Mouse (Mus musculus): Measurements from ENCODE around the gene Slc16a12. TPM values are rescaled to one million over a fixed set of nuclear protein-coding genes. Genes with fewer than 3 reads are reported as not detected.
"Not testable (repeated sequence)": the region's sequence is repeated elsewhere in the genome, so short reads cannot be mapped to it uniquely, and the experiment has no call there.

Slc16a12 gene
- total RNA-seq, 2 experiments from 2014 or later: 2.1 to 5.4 TPM

GRCm38 (mm10) chr19:34696352-34696986 lies 50.6 kb downstream of the Slc16a12 start:
- intact Hi-C loops (cut with DNase I): no loop called here
- no peak for DNase-seq (ENCODE audit: low spot score in 2 of 2)

DNA sequence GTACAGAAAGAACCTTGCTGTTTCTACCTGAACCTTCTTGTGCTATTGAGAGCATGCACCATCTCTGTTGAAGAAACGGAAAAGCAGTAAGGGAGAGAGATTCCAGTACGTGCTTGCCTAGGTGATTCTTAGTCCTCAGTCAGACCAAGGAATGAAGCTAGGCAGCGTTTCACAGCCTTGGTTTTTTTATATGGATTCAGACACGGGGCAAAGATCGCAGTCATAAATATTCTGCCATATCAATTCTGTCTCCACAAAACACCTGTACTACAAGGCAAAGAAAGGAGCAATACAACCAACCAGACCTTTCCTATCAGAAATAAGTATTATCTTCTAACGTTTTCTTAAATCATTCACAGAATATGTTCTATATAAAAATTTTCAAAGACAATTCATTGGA lies 55.7 kb downstream of the Slc16a12 start:
- intact Hi-C loops (cut with DNase I): no loop called here
- DNase-seq (ENCODE audit: low spot score in 2 of 2): no peak

DNA sequence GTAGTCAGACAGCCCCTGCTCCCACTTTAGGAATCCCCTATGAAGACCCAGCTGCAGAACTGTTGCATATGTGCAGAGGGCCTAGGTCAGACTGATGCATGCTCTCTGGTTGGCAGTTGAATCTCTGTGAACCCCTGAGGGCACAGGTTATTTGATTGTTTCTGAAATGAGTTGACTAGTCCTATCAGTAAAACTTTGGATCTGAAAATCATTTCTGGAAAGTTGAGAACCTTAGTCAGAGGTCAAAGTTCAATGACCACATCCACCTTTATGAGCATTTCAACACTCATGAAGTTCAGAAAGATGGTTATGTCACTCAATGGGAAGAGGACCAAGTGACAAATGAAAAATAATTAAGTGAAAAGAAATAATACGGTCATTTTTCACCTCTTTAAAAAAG lies 61.6 kb downstream of the Slc16a12 start:
- intact Hi-C loops (cut with DNase I): loop anchor here (5.0 kb wide), 1 partner anchor 87 kb away; no protein-coding TSS in a partner anchor
- no peak for DNase-seq (ENCODE audit: low spot score in 2 of 2)

GRCm38 (mm10) chr19:34684857-34685256 lies 62.2 kb downstream of the Slc16a12 start:
- intact Hi-C loops (cut with DNase I): loop anchor here (5.0 kb wide), 1 partner anchor 87 kb away; no protein-coding TSS in a partner anchor
- peak; percentile 43 to 55 for DNase-seq (ENCODE audit: low spot score in 2 of 2)

GRCm38 (mm10) chr19:34678428-34678827 lies 68.7 kb downstream of the Slc16a12 start:
- no peak for DNase-seq (ENCODE audit: low spot score in 2 of 2)
- intact Hi-C loops (cut with DNase I): no loop called here

DNA sequence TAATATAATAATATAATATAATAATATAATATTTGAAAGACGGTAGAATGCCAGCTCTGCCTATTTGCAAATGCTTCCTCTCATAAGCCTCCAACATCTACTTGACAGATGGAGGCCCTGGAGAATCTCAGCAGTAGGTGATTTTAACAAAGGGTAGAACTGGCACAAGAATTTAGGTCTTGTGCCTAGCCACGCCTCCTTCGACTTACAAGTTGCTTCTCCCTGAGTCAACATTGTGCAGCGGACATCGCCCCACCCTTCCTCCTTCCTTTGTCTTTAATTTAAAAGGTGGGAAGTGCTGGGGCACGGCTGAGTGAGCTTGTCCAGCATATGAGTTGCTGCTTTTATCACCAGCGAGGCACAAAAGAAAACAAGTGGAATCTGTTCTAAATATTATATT lies 73.6 kb downstream of the Slc16a12 start:
- DNase-seq (ENCODE audit: low spot score in 2 of 2): no peak
- intact Hi-C loops (cut with DNase I): no loop called here

DNA sequence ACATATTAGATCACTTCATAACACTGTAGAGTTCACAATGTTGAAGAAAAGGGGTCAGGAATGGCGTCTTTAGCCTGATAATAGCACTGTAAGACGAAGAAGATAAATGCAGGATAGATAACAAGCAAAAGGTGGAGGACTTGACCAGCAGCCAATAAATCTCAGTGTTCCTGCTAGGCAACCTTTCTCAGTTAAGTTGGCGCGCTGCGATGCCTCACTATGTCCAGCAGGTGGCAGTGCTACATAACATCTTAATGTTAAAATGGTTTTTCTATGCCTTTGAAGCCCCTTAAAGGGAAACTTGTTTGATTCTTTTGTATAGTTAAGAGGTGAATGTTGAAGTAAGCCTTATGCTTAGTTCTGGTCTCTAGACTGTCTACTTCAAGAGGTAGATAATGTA lies 81.0 kb downstream of the Slc16a12 start:
- intact Hi-C loops (cut with DNase I): loop anchor here (2.0 kb wide), 1 partner anchor 107 kb away; no protein-coding TSS in a partner anchor
- DNase-seq (ENCODE audit: low spot score in 2 of 2): peak; percentile 84 to 85

GRCm38 (mm10) chr19:34662740-34663139 lies 84.3 kb downstream of the Slc16a12 start:
- no peak for DNase-seq (ENCODE audit: low spot score in 2 of 2)
- intact Hi-C loops (cut with DNase I): loop anchor here (5.0 kb wide), 2 partner anchors 420 to 1275 kb away; no protein-coding TSS in a partner anchor

DNA sequence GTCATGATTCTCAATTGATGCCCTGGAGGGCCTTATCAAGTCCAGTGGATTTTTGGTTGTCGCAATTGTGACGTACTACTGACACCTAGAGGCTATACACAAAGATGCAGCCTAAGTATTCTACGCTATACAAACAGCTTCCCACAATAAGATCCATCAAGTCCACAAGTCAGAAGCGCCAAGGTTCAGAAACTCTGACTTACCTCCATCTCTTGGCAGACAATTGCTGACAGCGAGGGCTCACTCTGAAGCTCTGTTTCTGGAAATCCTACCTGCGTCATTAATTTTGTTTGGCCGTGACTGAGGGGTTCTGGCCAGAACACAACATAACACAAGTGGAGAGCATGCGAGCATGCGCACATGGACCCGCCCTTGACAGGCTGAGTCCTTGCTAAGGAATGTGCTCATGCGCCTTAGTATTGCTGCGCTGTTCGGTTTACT lies 85.0 kb downstream of the Slc16a12 start:
- intact Hi-C loops (cut with DNase I): loop anchor here (5.0 kb wide), 2 partner anchors 420 to 1275 kb away; no protein-coding TSS in a partner anchor
- peak; percentile 50 to 56 for DNase-seq (ENCODE audit: low spot score in 2 of 2)

DNA sequence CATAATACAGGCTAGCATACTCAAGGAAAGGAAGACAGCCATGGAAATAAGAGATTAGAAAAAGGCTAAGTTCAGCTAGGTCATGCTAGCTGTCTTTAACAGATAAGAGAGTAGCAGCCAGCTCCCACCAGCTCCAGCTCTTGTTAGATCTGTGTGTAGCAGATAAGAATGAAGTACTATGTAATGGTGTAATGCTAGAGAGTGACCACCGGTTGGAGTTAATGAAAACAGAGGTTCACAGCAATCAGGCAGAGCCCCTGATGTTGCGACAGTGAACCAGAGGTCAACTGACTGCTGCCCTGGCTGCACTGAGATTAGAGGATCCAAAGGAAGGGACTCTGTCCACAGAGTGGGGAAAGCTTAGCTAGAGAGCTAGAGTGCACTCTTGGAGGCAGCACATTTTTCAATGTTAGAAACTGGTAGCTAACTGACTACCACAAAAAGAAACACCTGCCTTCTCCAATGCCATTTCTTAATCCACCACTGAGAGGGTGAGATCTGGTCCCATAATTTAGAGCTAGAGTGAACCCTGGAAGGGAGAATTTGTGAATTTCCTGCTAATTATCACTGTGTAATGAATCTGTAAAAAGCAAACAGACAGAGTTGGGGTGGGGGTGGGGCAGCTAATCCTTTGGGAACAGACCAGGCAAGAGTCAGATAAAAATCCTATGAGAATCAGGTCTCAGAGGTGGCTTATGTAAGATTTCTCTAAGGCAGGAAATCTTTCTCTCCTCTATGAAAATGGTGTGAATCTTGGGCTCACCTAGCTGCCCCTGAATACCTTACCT lies 90.4 kb downstream of the Slc16a12 start:
- intact Hi-C loops (cut with DNase I): no loop called here
- no peak for DNase-seq (ENCODE audit: low spot score in 2 of 2)

DNA sequence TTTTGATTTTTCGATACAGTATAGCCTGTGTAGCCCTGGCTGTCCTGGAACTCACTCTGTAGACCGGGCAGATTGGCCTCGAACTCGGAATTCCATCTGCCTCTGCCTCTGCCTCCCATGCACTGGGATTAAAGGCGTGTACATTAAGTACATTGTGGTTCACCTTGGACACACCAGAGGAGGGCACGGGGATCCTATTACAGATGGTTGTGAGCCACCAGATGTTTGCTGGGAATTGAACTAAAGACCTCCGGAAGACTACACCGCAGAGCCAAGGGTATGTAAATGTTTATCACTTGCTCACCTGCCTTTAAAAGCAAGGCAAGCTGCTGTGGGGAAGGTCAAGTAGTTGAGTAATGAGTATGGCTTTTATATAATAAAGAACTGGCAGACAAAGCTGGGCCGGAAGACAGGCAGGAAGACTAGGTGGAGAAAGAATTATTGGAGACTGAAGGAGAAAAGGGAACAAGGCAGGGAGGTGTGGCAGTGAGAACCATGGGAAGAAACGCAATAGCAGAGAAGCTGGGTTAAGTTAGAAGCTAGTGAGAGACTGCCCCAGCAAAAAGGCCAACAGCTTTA lies 91.8 kb downstream of the Slc16a12 start:
- intact Hi-C loops (cut with DNase I): no loop called here
- no peak for DNase-seq (ENCODE audit: low spot score in 2 of 2)

- intact Hi-C loops (cut with DNase I): no loop called here
- no peak for DNase-seq (ENCODE audit: low spot score in 2 of 2)
These were observed 96.1 kb downstream of the Slc16a12 start for GRCm38 (mm10) chr19:34650997-34651396.

- intact Hi-C loops (cut with DNase I): no loop called here
- no peak for DNase-seq (ENCODE audit: low spot score in 2 of 2)
These were observed 96.8 kb downstream of the Slc16a12 start for GRCm38 (mm10) chr19:34650276-34650675.

- DNase-seq (ENCODE audit: low spot score in 2 of 2); intact Hi-C loops (cut with DNase I): not testable (repeated sequence)
These were observed 99.5 kb downstream of the Slc16a12 start for GRCm38 (mm10) chr19:34647630-34648029.

- DNase-seq (ENCODE audit: low spot score in 2 of 2): no peak
- intact Hi-C loops (cut with DNase I): no loop called here
These were observed 104.5 kb downstream of the Slc16a12 start for GRCm38 (mm10) chr19:34642616-34643015.

DNA sequence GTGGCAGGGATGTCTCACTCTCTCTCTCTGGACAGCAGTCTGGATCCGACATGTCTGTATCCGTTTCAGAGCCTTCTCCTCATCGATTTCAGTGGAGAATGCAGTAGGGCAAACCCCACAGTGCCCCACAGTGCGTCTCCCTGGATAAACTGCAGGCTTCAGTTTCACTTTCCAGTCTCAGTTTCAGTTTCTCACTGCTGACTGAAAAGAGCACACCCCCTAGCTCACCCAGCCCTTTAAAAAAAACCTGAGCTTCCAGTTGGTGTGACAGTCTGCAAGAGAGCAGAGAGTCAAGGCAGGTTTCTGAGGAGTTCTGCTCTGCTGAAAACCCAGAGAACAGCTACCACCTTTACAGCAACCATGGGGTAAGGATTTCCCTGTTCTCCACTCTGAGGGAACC lies 106.5 kb downstream of the Slc16a12 start, which contains the start of the genes Ifit1bl2 and Ifit1:
Ifit1bl2 (minus strand) TSS at position 121 of the 400 bp plus-strand sequence.
Ifit1 (plus strand) TSS at position 249 of the 400 bp plus-strand sequence.
- no peak for DNase-seq (ENCODE audit: low spot score in 2 of 2)
- intact Hi-C loops (cut with DNase I): no loop called here

GRCm38 (mm10) chr19:34636933-34637557 lies 110.0 kb downstream of the Slc16a12 start:
- intact Hi-C loops (cut with DNase I): loop anchor here (2.0 to 5.0 kb wide), 3 partner anchors 86 to 395 kb away; partner anchors contain the start of gene Ifit2

DNA sequence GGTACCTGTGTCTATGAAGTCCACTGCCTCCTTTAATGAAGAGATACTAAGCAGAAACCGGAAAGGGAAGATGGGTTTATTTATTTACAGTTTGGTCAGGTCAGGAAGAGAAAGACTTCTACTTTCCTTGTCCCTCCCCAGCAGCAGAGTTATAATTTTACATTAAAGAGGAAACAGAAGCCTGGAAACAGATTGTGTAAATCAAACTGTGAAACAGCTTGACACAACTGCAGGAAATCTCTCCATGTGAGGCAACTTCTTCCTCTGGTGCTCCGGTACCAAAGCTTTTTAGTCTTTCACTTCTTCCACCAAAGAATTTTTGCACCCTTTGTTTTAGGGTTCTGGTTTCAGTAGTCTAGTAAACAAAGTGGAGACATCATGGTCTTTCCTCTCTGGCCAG lies 113.6 kb downstream of the Slc16a12 start:
- intact Hi-C loops (cut with DNase I): no loop called here
- DNase-seq (ENCODE audit: low spot score in 2 of 2): no peak

More at GRCm38 (mm10) chr19:34636933-34637557, 110.0 kb downstream of the Slc16a12 start:
- DNase-seq (ENCODE audit: low spot score in 2 of 2): peak; percentile 46 to 67

DNA sequence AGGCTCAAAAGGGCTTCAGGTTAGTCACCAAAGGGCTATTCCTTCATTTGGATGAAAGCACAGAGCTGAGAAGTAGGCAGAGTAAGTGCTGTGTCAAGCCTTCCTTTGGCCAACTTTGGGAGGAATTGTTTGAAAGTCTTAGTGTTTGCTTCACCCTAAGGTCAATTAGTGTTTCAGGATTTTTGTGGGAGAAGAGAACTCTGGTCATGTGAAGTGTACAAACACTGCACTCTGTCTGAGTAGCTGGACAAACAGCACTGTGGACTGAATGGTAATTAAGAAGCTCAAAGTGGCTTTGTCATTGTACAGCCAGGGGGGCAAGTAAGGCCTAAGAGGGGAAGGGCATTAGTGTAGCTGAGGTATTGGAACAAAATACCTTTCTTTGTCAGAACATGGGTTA lies 115.6 kb downstream of the Slc16a12 start:
- intact Hi-C loops (cut with DNase I): no loop called here
- no peak for DNase-seq (ENCODE audit: low spot score in 2 of 2)

Measured in left cerebral cortex, postnatal 14 days (tissue).